Mouse (Mus musculus) midbrain, embryonic 11.5 days (tissue): Measurements from ENCODE around the gene Wdfy4. TPM values are rescaled to one million over a fixed set of nuclear protein-coding genes. Genes with fewer than 3 reads are reported as not detected.

Experiments used
- ATAC-seq: fragments of 200-750 bp; cut with Nextera tagmentation; 2 replicates; pipeline ENCODE4 v1.8.0; 2017; ENCODE audit warnings: moderate TSS enrichment, moderate library complexity; ENCODE audit not compliant: low FRiP score
- DNase-seq: peaks from one replicate; pipeline ENCODE4 v3.0.0; 2015; ENCODE audit warnings: low spot score; ENCODE audit errors: missing footprints
- H3K27ac ChIP-seq: fragments of 300-500 bp; sonication (generic); 2 replicates; pipeline ENCODE4 v1.5.1; 2014; ENCODE audit warnings: low read depth, low read length
- H3K27me3 ChIP-seq: fragments of 300-500 bp; sonication (generic); 2 replicates; pipeline ENCODE4 v1.6.1; 2014; ENCODE audit warnings: mild to moderate bottlenecking, low read length, moderate library complexity, mixed read lengths; ENCODE audit not compliant: control insufficient read depth, insufficient read depth
- H3K36me3 ChIP-seq: fragments of 300-500 bp; sonication (generic); 2 replicates; pipeline ENCODE4 v1.6.1; 2014; ENCODE audit warnings: mild to moderate bottlenecking, low read length, moderate library complexity, mixed read lengths; ENCODE audit not compliant: control insufficient read depth, insufficient read depth
- H3K4me1 ChIP-seq: fragments of 300-500 bp; sonication (generic); 2 replicates; pipeline ENCODE4 v1.6.1; 2014; ENCODE audit warnings: low read length; ENCODE audit not compliant: control insufficient read depth, insufficient read depth
- H3K4me2 ChIP-seq: fragments of 300-500 bp; sonication (generic); 2 replicates; pipeline ENCODE4 v1.6.1; 2014; ENCODE audit warnings: mild to moderate bottlenecking, moderate library complexity
- H3K4me3 ChIP-seq: fragments of 300-500 bp; sonication (generic); 2 replicates; pipeline ENCODE4 v1.5.1; 2014; ENCODE audit warnings: low read depth, low read length
- H3K9ac ChIP-seq: fragments of 300-500 bp; sonication (generic); 2 replicates; pipeline ENCODE4 v1.6.1; 2014; ENCODE audit warnings: low read length
- H3K9me3 ChIP-seq: fragments of 300-500 bp; sonication (generic); 2 replicates; pipeline ENCODE4 v1.6.1; 2016; ENCODE audit warnings: low read length; ENCODE audit not compliant: control insufficient read depth
- WGBS: fragments of 180-500 bp; shearing (Covaris S2); extraction: QIAGEN DNeasy Blood & Tissue Kit; methylation state at CpG from one replicate; pipeline ENCODE4 v1.1.7; 2014; 5-methylcytosine and 5-hydroxymethylcytosine counted together
- polyA plus RNA-seq: library from polyadenylated mRNA; unstranded; fragments of >200 nt; fragmentation: Nextera tagmentation; extraction: Ambion mirVana; gene quantifications from 2 replicates; pipeline ENCODE4 v1.2.1, GENCODE M21; 2014

The Wdfy4 gene
- polyA plus RNA-seq, 1 experiment from 2014 or later = 0.38 TPM

- ATAC-seq = no peak
- Histone ChIP-seq H3K4me1 (no peaks in the 10 kb centered on the region), H3K9me3 (no peaks in the 10 kb centered on the region), H3K27ac (no peak overlapping the region), H3K4me2 (no peak overlapping the region), H3K27me3 (no peaks in the 10 kb centered on the region), H3K4me3 (no peak overlapping the region), H3K9ac (no peak overlapping the region), H3K36me3 (no peaks in the 10 kb centered on the region)
- 83% methylated on average over 6 of the region's 6 CpGs for WGBS
- no peak for DNase-seq
Measured at GRCm38 (mm10) chr14:33081370-33081860, 103.9 kb downstream of the Wdfy4 start.

DNA sequence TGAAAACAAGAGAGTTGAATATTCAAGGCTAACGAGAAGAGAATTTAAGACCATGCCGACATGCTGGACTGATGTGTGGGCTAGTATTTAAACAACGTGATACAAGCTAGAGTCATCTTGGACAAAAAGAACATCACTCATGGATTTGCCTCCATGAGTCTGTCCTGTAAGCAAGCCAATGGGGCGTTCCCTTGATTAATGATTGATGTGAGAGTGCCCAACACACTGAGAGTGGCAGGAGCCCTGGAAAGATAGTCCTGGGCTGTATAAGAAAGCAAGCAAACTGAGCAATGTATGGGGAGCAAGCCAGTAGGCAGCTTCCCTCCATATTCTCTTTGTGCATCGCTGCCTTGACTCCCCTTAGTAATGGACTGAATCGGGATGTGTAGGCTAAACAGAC is 106.7 kb downstream of the Wdfy4 start:
- Histone ChIP-seq H3K27ac (no peak overlapping the region), H3K9me3 (no peaks in the 10 kb centered on the region), H3K4me2 (no peak overlapping the region), H3K4me3 (no peak overlapping the region), H3K4me1 (no peaks in the 10 kb centered on the region), H3K27me3 (no peaks in the 10 kb centered on the region), H3K9ac (no peak overlapping the region), H3K36me3 (no peaks in the 10 kb centered on the region)
- DNase-seq (no peak), ATAC-seq (no peak)
- WGBS = 93% methylated on average over 6 of the region's 6 CpGs

DNA sequence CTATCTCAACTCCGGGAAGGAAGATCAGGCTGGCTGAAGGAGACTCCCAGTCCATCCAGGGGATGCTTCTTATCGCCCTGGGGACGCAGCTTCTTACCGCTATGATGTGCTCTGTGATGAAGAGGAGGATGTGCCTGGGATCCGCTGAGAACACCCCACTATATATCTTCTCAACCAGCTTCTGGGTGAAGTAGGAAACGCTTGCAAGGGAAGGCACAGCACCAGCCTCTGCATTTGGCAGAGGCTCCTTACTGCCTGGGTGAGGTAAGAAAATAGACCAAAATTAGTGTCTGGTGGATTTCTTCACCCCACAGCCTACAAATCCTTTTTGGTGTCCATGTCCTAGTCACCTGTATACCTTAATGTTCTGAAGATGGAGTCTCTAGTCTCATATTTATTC is 107.2 kb downstream of the Wdfy4 start:
- Histone ChIP-seq H3K4me3 (no peak overlapping the region), H3K4me1 (no peaks in the 10 kb centered on the region), H3K9me3 (no peaks in the 10 kb centered on the region), H3K36me3 (no peaks in the 10 kb centered on the region), H3K9ac (no peak overlapping the region), H3K27me3 (no peaks in the 10 kb centered on the region), H3K4me2 (no peak overlapping the region), H3K27ac (no peak overlapping the region)
- DNase-seq (no peak), ATAC-seq (no peak)
- 87% methylated on average over 6 of the region's 6 CpGs for WGBS

- WGBS = 79% methylated on average over 3 of the region's 3 CpGs
- no peak for ATAC-seq
- no peaks in the 10 kb centered on the region for H3K9me3 ChIP-seq
Measured at GRCm38 (mm10) chr14:33073355-33073754, 112.0 kb downstream of the Wdfy4 start.

GRCm38 (mm10) chr14:33072351-33072750 is 113.0 kb downstream of the Wdfy4 start:
- Histone ChIP-seq H3K27me3 (no peaks in the 10 kb centered on the region), H3K9ac (no peak overlapping the region), H3K4me3 (no peak overlapping the region), H3K9me3 (no peaks in the 10 kb centered on the region), H3K4me2 (no peak overlapping the region), H3K4me1 (no peaks in the 10 kb centered on the region), H3K27ac (no peak overlapping the region), H3K36me3 (no peaks in the 10 kb centered on the region)
- no peak for DNase-seq
- ATAC-seq = no peak
- 85% methylated on average over 7 of the region's 7 CpGs for whole genome bisulfite sequencing

More at GRCm38 (mm10) chr14:33073355-33073754, 112.0 kb downstream of the Wdfy4 start:
- H3K4me1 ChIP-seq = no peaks in the 10 kb centered on the region
- no peak overlapping the region for H3K9ac ChIP-seq
- H3K4me2 ChIP-seq = no peak overlapping the region
- no peaks in the 10 kb centered on the region for H3K27me3 ChIP-seq
- H3K36me3 ChIP-seq = no peaks in the 10 kb centered on the region
- H3K4me3 ChIP-seq = no peak overlapping the region
- no peak for DNase-seq
- H3K27ac ChIP-seq = no peak overlapping the region

DNA sequence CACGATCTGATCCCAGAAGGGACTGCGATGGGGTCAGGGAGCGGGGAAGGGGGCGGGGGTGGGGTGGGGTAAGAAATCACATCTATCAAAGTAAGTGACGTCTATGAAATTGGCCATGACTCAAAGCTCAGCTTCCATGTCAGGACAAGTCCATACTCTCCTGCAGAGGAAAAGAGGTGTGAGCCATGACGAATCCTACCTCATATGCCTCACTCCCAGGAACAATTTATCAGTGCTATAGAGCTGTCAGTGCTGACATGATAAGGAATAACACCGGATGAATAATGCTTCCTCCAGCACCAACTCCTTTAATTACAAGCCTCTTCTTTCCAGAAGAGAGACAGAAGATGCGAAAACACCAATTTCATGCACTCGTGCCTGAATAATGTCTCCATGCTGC is 117.6 kb downstream of the Wdfy4 start:
- WGBS = 78% methylated on average over 9 of the region's 9 CpGs
- Histone ChIP-seq H3K4me2 (no peak overlapping the region), H3K9me3 (no peaks in the 10 kb centered on the region), H3K27me3 (no peaks in the 10 kb centered on the region), H3K9ac (no peak overlapping the region), H3K4me1 (no peaks in the 10 kb centered on the region), H3K4me3 (no peak overlapping the region), H3K36me3 (no peaks in the 10 kb centered on the region), H3K27ac (no peak overlapping the region)
- DNase-seq (no peak), ATAC-seq (no peak)

DNA sequence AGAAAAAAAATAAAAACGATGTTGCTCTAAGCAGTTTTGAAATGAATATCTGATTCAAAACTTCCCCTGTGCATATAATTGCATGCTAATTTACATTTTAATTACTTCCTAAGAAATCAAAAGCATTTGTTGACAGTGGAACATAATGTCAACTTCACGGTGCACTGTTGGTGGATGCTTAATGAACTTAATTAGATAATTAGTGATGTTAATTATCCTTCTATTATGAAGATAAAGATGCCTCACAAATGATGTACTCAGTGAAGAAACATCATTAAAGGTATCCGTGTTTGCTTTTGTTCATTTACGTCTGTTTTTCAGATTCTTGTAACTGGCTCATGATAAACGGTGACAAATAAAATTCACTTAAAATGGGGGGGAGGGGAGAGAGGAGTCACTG is 122.3 kb downstream of the Wdfy4 start:
- DNase-seq (no peak), ATAC-seq (no peak)
- Histone ChIP-seq H3K4me3 (no peak overlapping the region), H3K27ac (no peak overlapping the region), H3K4me1 (no peaks in the 10 kb centered on the region), H3K9ac (no peak overlapping the region), H3K27me3 (no peaks in the 10 kb centered on the region), H3K4me2 (no peak overlapping the region), H3K9me3 (no peaks in the 10 kb centered on the region), H3K36me3 (no peaks in the 10 kb centered on the region)
- 90% methylated on average over 5 of the region's 5 CpGs for WGBS

DNA sequence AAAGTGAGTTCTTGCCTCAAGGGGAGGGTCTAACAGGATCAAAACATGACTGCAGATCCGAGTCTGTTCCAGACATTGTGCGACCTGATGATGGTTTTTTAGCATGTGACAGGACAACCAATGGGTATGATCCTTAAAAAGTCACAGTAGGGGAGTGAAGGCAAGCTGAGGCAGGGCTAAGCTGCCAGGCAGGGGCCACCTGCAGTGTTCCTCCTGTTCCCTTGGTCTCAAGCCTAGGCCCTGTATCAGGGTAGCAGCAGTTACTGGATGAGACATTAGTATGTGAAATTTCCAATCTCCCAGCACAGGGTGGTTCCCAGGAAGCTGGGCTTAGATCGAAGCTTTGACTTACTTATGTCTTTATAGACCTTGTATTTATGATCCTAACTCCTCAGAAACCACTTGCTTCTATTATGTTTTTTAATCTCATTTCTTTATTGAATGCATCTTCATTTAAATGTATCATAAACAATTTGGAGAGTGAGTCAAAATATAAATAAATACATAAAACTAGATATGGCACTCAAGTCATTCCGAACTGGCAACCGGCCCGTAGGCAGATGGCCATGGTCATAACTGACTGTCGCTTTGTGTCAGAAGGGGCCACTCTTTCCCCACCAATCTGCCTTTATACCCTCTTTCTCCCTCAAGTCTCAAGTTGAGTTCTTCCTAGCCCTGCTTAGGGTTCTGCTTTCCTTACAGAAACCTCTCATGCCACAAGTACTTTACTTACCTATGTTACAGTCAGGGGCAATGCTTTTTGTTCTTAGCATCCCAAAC is 126.2 kb downstream of the Wdfy4 start:
- Histone ChIP-seq H3K4me2 (no peak overlapping the region), H3K4me1 (peaks cover 4% of the 10 kb centered on the region), H3K9me3 (no peaks in the 10 kb centered on the region), H3K9ac (no peak overlapping the region), H3K27ac (no peak overlapping the region), H3K36me3 (no peaks in the 10 kb centered on the region), H3K4me3 (no peak overlapping the region), H3K27me3 (no peaks in the 10 kb centered on the region)
- 88% methylated on average over 7 of the region's 7 CpGs for WGBS
- no peak for ATAC-seq
- DNase-seq = no peak

DNA sequence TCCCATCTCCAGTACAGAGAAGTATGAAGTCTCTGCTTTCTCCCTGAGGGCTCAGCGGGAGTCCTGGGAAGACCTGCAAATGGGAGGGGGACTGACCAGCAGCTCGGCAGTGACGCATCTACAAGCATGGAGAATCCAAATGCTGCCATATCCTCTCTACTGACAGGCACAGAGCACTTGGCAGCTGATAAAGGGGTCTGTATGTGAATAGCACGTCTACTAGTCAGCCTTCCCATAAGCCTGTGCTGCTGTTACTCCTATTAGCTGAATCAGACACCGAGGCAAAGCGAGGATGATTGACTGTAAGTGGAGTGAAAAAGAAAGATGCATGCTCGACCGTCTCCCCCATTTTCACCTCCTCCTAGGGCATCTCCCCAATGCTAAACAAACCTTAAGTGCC is 131.9 kb downstream of the Wdfy4 start:
- no peaks in the 10 kb centered on the region for H3K27me3 ChIP-seq
- peaks cover 12% of the 10 kb centered on the region for H3K4me1 ChIP-seq
- no peaks in the 10 kb centered on the region for H3K36me3 ChIP-seq
- H3K4me3 ChIP-seq = no peak overlapping the region
- no peak overlapping the region for H3K4me2 ChIP-seq
- 46% methylated on average over 8 of the region's 8 CpGs for WGBS
- no peaks in the 10 kb centered on the region for H3K9me3 ChIP-seq
- H3K27ac ChIP-seq = no peak overlapping the region
- ATAC-seq = no peak
- DNase-seq = no peak
- H3K9ac ChIP-seq = no peak overlapping the region
